Mouse (Mus musculus) CD8-positive naive resting alpha-beta T cell, adult 2 months (primary cell): ENCODE measurements around the gene Traf3ip1.

ENCODE experiments used
- DNase-seq, 2 experiments: peaks; one replicate each; pipeline ENCODE4 v3.0.0; 2022; ENCODE audit warnings: low read depth in 2 of 2, low spot score in 2 of 2

Gene Traf3ip1

DNA sequence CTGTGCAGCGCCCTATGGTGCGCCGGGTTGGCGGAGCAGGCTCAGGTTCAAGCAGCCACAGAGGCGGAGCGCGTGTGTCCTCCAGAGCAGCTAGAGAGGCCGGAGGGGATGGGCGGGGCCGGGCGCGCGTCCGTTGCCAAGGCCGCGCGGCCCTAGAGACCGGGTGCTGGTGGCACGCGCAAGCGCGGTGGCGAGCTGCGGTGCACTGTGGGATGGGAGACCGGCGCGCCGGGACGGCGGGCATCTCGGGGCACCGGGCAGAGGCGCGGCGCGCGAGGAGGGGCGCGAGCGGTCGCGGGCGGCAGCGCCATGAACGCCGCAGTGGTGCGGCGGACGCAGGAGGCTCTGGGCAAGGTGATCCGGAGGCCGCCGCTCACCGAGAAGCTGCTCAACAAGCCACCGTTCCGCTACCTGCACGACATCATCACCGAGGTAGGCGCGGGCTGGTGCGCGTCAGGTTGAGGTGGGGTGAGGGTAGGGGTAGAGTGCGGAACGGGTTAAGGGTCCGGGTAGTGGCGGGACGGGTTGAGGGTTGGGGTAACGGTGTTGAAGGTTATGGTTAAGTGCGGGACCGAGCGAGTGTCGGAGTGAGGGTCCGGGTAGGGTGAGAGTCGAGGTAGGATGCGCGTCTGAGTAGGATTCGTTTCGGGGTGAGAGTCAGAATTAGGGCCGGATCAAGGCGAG is at the start of gene Traf3ip1:
TSS of gene Traf3ip1 (plus strand) at position 191 of the 684 bp plus-strand sequence.
- peak; percentile 70 to 74 for DNase-seq

DNA sequence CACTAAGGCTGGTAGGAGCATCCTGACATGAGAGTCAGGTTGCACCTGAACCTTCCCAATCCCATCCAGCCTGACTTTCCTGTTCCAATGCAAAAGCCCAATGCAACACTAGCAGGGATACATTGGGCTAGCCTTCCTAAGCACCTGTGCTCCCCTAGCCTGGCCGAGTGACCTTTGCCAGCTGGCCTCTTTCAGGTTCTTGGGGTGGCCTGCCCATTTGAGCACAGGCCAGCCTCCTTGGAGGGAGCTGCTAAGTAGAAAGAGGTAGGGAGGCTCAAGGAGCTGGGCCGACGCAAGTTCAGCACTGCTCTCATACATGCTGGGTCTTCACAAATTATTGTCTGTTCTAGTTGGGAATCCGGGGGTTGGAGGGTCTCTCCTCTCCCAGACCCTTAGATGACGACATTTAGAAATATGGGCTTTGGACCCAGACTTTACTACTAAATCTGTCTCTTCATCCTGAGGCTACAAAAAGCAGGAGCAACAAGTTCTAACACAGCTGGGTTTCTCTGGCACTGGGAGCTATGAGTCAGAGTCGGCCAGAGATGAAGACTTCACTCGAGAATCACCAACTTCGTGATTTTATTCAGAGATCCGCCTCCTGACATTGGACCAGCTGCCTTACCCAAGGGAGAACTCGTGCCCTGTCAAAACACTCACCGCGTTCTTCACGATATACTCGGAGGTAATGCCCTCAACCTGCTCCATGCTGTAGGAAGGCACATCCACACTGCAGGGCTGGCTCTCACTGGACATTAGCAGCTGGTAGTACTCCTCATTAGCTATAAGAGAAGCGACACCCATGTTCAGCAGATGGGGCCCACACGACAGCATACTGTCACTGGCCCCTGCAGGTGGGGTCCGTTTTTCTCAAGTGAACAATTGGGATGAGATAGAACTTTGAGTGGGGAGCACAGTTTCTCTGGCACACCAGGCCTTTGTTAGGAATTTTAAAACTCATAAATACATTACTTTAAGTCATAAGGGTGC is 49.3 kb upstream of the Traf3ip1 start:
- DNase-seq, result no peak

GRCm38 (mm10) chr1:91446060-91446459 is 48.4 kb upstream of the Traf3ip1 start:
- no peak for DNase-seq

DNA sequence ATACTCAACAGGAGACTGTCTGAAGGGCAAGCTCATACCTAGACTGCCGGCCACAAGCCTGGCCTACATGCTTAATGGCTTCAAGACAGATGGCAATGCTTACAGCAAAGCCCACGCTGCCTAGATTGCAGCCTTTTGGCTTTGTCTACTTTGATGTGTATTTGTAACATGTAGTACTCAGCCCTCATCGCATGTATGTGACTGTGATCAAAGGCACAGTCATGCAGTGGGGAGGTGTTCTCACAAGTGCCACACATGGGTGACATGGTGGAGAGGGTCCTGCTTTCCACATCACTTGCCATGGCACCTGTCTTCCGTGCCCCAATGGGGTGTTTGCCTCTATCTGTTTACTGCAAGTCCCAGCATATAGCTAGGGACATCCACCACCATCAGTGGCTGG is 47.9 kb upstream of the Traf3ip1 start:
- no peak for DNase-seq

DNA sequence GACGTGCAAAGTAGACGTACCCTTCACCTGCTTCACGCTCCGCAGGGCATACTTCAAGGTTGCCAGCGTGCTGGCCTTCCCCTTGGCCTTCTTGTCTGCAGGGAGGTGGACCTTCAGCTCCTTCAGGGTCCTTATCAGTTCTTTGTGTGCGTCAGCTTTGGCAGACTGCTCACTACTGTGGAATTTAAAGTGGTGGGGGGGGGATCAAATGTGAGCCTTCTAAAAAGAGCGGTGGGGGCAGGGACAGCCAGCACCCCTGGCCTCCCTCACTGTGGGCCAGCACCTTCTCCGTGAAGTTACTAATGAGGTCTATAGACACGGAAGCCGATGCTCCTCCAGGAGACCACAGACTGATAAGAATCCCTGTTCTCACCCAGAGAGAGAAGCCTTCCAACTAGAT is 45.8 kb upstream of the Traf3ip1 start:
- DNase-seq, result no peak

DNA sequence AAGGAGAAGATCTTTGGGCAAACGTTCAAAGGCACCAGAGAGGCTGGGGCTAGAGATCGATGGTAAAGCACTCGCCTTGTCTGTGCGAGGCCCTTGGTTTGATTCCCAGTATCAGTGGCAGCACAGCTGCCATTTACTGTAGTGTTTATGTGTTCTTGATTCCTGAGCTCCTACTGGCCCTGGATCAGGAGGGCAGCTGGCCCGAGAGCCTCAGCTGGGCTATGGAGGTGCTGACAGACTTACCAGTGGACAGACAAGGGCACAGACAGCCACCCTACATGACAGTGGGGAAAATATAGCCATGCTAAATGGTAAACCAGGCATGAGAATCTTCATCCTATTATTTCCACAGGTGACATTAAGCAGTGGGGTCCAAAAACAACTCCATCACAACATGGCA is 43.6 kb upstream of the Traf3ip1 start:
- no peak for DNase-seq

DNA sequence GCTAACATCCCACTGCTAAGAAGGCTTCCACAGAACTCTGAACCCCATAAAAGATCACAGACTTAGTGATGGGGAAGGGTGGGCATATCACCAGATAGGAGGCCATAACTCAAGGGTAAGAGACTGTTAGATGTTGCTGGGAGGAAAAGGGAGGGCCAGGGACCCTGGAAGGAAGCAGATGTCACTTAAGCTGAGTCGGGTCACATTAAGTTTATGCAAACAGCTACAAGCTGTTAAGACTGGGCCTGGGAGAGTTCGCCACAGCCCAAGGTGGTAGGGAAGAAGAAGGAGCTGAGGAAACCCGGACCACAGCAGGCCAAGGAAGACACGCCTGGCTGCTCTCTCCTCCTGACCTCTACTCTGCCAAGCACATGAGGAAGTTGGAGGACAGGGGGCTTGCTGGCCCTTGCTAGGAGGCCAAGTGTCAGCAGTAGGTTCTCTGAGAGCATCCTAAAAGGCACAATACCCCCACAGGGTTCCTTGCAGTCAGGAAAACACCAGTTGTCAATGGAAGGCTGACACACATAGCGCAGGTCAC is 42.8 kb upstream of the Traf3ip1 start:
- DNase-seq, result no peak

DNA sequence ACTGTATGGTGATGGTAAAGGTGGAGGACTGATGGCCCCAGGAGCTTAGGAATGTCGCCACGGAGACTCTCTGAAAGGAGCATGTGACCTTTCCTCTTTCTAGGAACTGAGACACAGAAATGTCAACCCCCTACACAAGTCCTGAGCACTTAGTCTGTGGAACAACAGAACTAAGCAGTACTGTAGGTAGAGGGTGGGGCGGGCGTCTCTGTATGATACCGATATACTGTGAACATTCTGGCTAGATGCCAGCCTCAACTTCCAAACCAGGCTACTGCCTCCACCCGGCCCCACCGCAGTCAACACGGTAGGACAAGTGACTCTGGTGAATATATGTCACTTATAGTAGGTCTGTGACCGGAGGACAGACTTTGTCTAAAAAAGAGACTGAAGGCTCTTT is 40.5 kb upstream of the Traf3ip1 start:
- DNase-seq, result no peak

DNA sequence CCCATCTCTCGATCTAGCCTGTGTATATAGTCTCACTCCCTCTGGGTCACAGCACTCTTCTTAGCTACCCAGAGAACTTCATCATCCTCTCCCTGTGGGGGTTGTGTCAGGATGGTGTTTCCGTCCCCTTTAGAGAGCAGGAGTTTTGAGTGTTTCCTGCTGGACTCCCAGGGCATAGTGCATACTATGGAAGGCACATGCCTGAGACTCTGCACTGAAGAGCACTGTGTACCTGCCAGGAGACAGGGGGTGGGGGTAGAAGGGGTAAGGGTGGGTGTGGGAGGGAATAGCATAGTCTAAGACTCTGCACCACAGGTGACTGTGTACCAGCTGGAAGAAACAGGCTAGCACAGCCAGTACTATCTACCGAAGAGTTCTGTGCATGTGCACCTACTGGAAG is 40.1 kb upstream of the Traf3ip1 start:
- DNase-seq, result no peak

- DNase-seq, result no peak
These were observed 39.5 kb upstream of the Traf3ip1 start for GRCm38 (mm10) chr1:91454927-91455326.

- no peak for DNase-seq
These were observed 38.7 kb upstream of the Traf3ip1 start for GRCm38 (mm10) chr1:91455661-91456161.

DNA sequence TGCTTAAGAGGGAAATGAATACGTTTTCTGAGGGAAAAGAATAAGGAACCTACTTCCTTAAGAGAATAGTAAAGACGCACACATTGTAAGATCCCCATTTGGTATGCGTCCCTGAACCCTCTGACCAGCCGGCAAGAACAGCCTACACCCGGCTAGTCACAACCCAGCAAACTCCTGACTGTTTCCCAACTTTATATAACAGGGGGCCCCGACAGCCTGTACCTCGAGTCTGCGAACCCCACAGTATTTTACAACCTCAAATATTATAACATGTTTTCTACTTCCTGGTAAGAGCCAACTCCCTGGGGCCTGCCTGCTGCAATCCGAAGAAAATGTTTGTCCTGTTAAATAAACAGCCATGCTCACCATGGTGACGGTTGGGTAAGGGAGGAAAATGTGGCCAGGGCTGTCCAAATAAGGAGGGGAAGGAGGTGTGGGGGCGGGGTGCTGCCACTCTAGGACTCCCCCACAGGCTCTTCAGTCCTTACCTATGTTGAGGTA is 38.1 kb upstream of the Traf3ip1 start:
- no peak for DNase-seq

DNA sequence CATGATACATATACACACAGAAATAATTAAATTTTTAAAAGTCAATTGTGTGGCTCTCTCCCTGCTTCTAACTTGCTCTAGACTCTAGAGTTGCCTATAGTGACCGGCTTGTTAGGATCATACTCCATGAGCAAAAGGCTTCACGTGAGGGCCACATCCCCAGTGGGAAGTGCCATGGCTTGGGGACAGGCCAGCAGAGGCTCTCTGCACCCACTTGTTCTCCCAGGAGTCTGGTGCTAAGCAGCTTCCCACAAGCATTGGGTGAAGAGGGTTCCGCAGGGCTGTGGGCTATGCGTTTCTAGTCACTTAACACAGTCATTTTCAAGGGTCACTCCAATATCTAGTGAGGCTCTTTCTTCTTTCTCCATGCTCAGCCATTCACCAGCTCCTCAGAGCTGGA is 37.3 kb upstream of the Traf3ip1 start:
- DNase-seq, result no peak

DNA sequence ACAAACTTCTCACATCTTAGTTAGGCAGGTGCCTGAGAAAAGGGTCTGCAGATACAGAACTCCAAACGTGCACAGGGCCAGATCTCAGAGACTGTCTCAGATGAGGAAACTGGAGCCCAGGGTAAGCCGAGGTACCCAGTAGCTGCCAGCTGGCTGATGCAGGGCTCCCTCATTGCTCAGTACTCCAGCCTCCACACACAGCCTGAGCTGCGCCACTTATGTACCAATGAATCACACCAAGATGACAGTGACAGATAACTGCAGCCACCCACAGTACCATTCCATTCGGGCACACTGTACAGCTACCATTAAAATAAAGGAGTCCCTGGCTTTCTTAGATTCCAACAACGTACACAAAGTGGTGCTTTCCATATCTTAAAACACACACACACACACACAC is 36.7 kb upstream of the Traf3ip1 start:
- DNase-seq, result no peak

DNA sequence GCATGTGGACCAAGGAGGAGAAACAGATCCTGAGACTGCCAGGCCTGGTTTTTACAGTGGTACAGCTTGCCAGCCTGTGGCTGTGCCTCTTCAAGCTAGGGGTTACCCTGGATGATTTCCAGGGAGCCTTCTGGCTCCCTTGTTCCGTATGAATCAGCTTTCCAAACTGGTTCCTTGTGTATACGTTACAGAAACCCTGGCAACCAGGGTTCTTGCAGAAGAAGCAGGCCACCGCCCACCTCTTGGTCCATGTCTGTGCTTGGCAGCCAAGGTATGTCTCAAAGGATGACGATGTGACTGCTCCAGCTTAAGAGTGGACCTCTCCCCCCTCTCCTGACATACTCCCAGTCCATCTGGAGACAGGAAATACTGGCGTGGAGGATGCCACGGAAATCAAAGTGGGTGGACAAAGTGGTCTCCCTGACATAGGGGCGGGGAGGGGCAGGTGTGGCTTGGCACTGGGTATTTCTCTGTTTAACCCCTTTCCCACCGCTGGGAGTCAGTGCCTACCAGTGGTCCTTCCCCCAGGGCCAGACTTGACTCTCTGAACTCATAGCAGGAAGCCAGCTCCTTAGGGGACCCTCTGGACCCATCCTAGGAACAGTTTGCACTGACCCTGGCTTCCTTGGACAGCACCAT is 36.1 kb upstream of the Traf3ip1 start:
- DNase-seq, result peak in 1 of 2 experiments; percentile 9

GRCm38 (mm10) chr1:91459059-91459809 is 35.2 kb upstream of the Traf3ip1 start, which contains the start of gene Per2:
Gene Per2, minus strand, starts transcription at chr1:91459324.
- DNase-seq, result peak; percentile 100

DNA sequence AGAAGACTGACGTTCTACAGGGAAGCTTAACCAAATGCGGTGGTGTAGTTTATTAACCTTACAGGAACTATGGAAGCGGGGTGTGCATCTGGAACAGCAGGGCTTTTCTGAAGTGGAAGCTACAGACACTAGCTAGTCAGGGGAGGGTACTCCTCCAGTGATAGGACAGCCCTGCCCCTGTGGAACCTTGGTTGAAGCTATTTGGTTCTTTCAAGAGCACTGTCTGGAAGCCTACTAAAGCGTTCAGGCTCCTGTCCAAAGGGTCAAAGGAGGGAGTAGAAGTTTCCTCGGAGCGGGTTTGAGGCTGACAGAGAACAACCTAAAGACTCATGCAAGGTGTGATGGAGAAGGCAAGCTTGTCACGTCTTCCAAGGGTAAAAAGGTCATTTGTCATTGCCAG is 34.4 kb upstream of the Traf3ip1 start:
- DNase-seq, result no peak

GRCm38 (mm10) chr1:91460564-91460963 is 33.9 kb upstream of the Traf3ip1 start:
- no peak for DNase-seq

DNA sequence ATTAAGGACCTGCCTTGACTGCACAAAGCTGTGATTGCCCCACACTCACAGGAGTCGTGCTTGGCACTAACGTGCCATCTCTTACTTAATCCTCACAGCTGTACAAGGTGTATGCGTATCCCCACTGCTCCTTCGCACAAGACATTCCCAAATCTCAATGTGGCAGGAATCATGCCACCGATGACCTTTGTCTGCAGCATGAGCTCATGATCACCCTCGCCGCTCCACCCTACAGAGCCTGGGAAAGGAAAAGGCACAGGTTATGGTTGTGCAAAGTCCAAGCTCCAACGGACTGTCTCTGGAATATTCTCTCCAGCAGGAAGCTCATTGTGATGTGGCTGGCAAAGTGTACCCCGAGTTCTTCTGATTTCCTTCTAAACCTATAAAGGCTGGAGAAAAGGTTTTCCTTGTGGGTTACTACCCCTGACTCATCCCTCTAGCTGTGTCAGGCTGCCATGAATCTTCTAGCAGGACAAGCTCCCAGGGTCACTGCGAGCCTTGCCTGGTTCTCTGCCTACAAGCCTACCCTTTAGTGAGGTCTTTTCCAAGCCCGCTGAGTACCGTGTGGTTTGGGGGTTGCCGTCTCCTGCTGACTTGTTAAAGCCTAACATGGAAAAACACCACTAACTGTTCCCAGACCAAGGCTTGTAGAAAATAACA is 31.0 kb upstream of the Traf3ip1 start:
- DNase-seq, result no peak

DNA sequence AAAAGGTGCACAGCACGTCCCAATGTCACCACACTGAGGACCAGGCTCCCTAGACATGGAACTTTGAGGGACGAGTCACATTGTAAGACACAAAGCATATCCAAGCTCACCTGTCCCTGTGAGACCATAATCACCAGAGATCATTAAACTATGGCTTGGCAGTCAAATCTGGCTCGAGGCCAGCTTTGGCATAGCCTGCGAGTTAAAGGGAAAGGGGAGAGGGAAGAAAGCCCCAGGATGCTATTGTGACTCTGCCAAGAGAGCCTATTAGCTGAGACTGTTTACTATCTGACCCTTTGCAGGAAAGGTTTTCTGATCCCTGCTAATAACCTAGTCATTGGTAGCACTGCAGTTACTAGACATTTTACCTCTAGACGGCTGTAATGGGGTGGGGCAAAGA is 30.0 kb upstream of the Traf3ip1 start:
- DNase-seq, result no peak
